Comparison of ENCODE assay signal across 20 mouse cellular contexts in the genomic region with DNA sequence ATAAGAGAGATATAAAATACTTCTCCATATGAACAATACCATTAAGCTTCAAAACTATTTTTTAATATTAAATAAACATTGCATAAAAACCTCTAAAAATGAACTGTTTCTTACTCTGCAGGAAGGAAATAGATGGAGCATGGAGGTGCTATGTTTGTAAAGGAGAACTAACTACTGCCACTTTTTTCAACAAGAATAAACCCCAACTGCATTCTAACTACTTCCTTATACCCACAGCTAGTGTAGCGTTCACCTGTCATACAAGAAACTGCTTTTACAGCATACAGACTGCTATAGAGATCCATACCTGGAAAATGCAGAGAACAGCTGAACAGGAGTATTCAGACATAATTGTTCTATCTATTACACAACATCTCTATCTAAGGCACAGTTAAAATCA.
DNase-seq lines count a peak whose midpoint lies in the region; ATAC-seq and TF ChIP-seq lines count a peak whose summit lies in the region.
"Had no signal": no experiment of that assay in that cellular context is flagged by ENCODE, and none has a peak within 500 bp of the region (broad histone marks: within the 10 kb centered on the region; RNA-seq: fewer than 3 reads in every experiment).

No protein-coding gene starts in this region.

- H3K9me3 ChIP-seq in MEL (replicated peaks; ENCODE audit: insufficient read depth, low read length): no peaks in the 10 kb centered on the region
- no peaks in the 10 kb centered on the region for H3K9me3 ChIP-seq in hindbrain, embryonic 16.5 days (ENCODE audit: control insufficient read depth, low read length)
- H3K9me3 ChIP-seq: embryonic facial prominence, embryonic 15.5 days; forebrain, embryonic 10.5 days; G1E; heart, embryonic 12.5 days; intestine, embryonic 15.5 days had no signal

- H3K79me2 ChIP-seq in MEL (ENCODE audit: control insufficient read depth, insufficient read depth, low read length, poor library complexity): no peaks in the 10 kb centered on the region

- 97% methylated on average over 1 of the region's 1 CpGs for WGBS in hindbrain, embryonic 16.5 days

- no peak for TF ChIP-seq CTCF in MEL (IDR thresholded peaks at IDR 0.05 in 2 of 3, conservative IDR thresholded peaks at IDR 0.05 in 1 of 3; ENCODE audit: control insufficient read depth in 1 of 3, insufficient read depth in 1 of 3, low read depth in 2 of 3, low read length in 3 of 3, poor library complexity in 1 of 3, severe bottlenecking in 1 of 3)

- no peak for TF ChIP-seq POLR2A in MEL (IDR thresholded peaks at IDR 0.05; ENCODE audit: control insufficient read depth in 1 of 2, insufficient read depth in 1 of 2, low read depth in 1 of 2, low read length in 2 of 2, poor library complexity in 1 of 2)

- H3K4me2 ChIP-seq in hindbrain, embryonic 16.5 days (ENCODE audit: low read length): no peak overlapping the region
- H3K4me2 ChIP-seq: embryonic facial prominence, embryonic 15.5 days; heart, embryonic 12.5 days; intestine, embryonic 15.5 days had no signal

- H3K9ac ChIP-seq in MEL (ENCODE audit: control insufficient read depth, low read depth, low read length, poor library complexity, severe bottlenecking): no peak overlapping the region
- no peak overlapping the region for H3K9ac ChIP-seq in hindbrain, embryonic 16.5 days (ENCODE audit: low read depth, low read length)
- H3K9ac ChIP-seq: embryonic facial prominence, embryonic 15.5 days; heart, embryonic 12.5 days; intestine, embryonic 15.5 days had no signal

- no peak for TF ChIP-seq EP300 in MEL (IDR thresholded peaks at IDR 0.05; ENCODE audit: low read depth in 1 of 2, low read length in 2 of 2)

- H3K27ac ChIP-seq in MEL (ENCODE audit: control insufficient read depth, low read depth, low read length): no peak overlapping the region
- H3K27ac ChIP-seq in hindbrain, embryonic 16.5 days (ENCODE audit: low read depth, low read length): no peak overlapping the region
- H3K27ac ChIP-seq: embryonic facial prominence, embryonic 15.5 days; forebrain, embryonic 10.5 days; hindbrain, postnatal 0 days; intestine, embryonic 15.5 days had no signal

- peaks cover 0 to 11% of the 10 kb centered on the region in 2 experiments; a peak in 2 of 4 replicates for H3K36me3 ChIP-seq in MEL (ENCODE audit: control insufficient read depth in 1 of 2, insufficient read depth in 2 of 2, low read length in 2 of 2)
- H3K36me3 ChIP-seq in hindbrain, embryonic 16.5 days (ENCODE audit: control insufficient read depth, insufficient read depth, low read length): no peaks in the 10 kb centered on the region
- H3K36me3 ChIP-seq: embryonic facial prominence, embryonic 15.5 days; forebrain, embryonic 10.5 days; G1E; heart, embryonic 12.5 days; intestine, embryonic 15.5 days had no signal

- DNase-seq in A20 (ENCODE audit: low read depth, low spot score) (peak; percentile 63), MEL (ENCODE audit: low read depth, low spot score) (peak; percentile 17)
- DNase-seq in retina, postnatal 1 day: no peak
- no peak for DNase-seq in adrenal gland, postnatal 14 days
- DNase-seq: adrenal gland, postnatal 25 days; cerebellum, adult 18-20 months; cerebellum, adult 9-11 months; cerebellum, postnatal 36 days; gastrocnemius, postnatal 10 days had no signal

- no peak overlapping the region for H3K4me3 ChIP-seq in MEL (ENCODE audit: control insufficient read depth in 1 of 2, insufficient read depth in 1 of 2, low read depth in 2 of 2, low read length in 2 of 2)
- H3K4me3 ChIP-seq in hindbrain, embryonic 16.5 days (ENCODE audit: low read length): no peak overlapping the region
- H3K4me3 ChIP-seq: embryonic facial prominence, embryonic 15.5 days; erythroblast, embryonic 14.5 days; forebrain, embryonic 10.5 days; heart, embryonic 12.5 days; intestine, embryonic 15.5 days had no signal

- peaks cover 0 to 6% of the 10 kb centered on the region in 2 experiments; a peak in 1 of 4 replicates for H3K4me1 ChIP-seq in MEL (ENCODE audit: control insufficient read depth in 1 of 2, insufficient read depth in 2 of 2, low read length in 2 of 2)
- H3K4me1 ChIP-seq in hindbrain, embryonic 16.5 days (ENCODE audit: control insufficient read depth, insufficient read depth, low read depth, low read length): no peaks in the 10 kb centered on the region
- H3K4me1 ChIP-seq: embryonic facial prominence, embryonic 15.5 days; forebrain, embryonic 10.5 days; heart, embryonic 12.5 days; intestine, embryonic 15.5 days had no signal

- no peaks in the 10 kb centered on the region for H3K27me3 ChIP-seq in MEL (ENCODE audit: control insufficient read depth in 1 of 2, insufficient read depth in 2 of 2, low read length in 2 of 2)
- H3K27me3 ChIP-seq in hindbrain, embryonic 16.5 days (replicated peaks; ENCODE audit: control insufficient read depth, insufficient read depth, low read length): no peaks in the 10 kb centered on the region
- H3K27me3 ChIP-seq: embryonic facial prominence, embryonic 15.5 days; heart, embryonic 12.5 days; intestine, embryonic 15.5 days had no signal

- peak; percentile 56 to 64 for ATAC-seq in hematopoietic stem cell, adult 5-6 weeks (replicated peaks in 1 of 2; ENCODE audit: insufficient read depth in 1 of 2, low FRiP score in 2 of 2, low TSS enrichment in 1 of 2, low read depth in 1 of 2, poor library complexity in 2 of 2, severe bottlenecking in 2 of 2)
- ATAC-seq in neutrophil, adult 5-6 weeks (ENCODE audit: extremely low read depth, insufficient number of reproducible peaks, low FRiP score, poor library complexity, severe bottlenecking): peak; percentile 82
- no peak for ATAC-seq in hindbrain, embryonic 16.5 days
- ATAC-seq: forebrain, embryonic 14.5 days; hindbrain, postnatal 0 days; intestine, embryonic 15.5 days had no signal

- no peak for TF ChIP-seq RAD21 in MEL (IDR thresholded peaks at IDR 0.05; ENCODE audit: low read depth, low read length)

TF ChIP-seq in MEL, 35 proteins besides CTCF, POLR2A, EP300 and RAD21:
- TF ChIP-seq ELF1 (IDR thresholded peaks at IDR 0.05; ENCODE audit: low read depth, low read length) (no peak), UBTF (IDR thresholded peaks at IDR 0.05; ENCODE audit: borderline replicate concordance, insufficient read depth, low read depth, low read length) (no peak), MYC (IDR thresholded peaks at IDR 0.05; ENCODE audit: low read depth, low read length) (no peak), ZNF384 (IDR thresholded peaks at IDR 0.05; ENCODE audit: low read depth, low read length) (no peak), KAT2A (conservative IDR thresholded peaks at IDR 0.05; ENCODE audit: low read depth, low read length) (no peak), CHD1 (IDR thresholded peaks at IDR 0.05; ENCODE audit: low read depth, low read length) (no peak)

Comparison
In these comparisons a context has a peak if more than half of its experiments do, and no peak if none do; other contexts are left out.
1. DNase-seq: peak in A20 (single experiment) and MEL (single experiment); none in retina, postnatal 1 day (single experiment) and adrenal gland, postnatal 14 days (single experiment).